Mouse (Mus musculus) forebrain, embryonic 16.5 days (tissue): Measurements from ENCODE around the gene Setd5. TPM values are rescaled to one million over a fixed set of nuclear protein-coding genes. Genes with fewer than 3 reads are reported as not detected.

Source experiments
- ATAC-seq: fragments of 200-750 bp; cut with Nextera tagmentation; 2 replicates; pipeline ENCODE4 v1.8.0; 2017; ENCODE audit warnings: mild to moderate bottlenecking, moderate library complexity
- H3K27ac ChIP-seq: fragments of 300-500 bp; sonication (generic); 2 replicates; pipeline ENCODE4 v1.5.1; 2014; ENCODE audit warnings: low read length, control low read depth
- H3K27me3 ChIP-seq: fragments of 300-500 bp; sonication (generic); replicated peaks from 2 replicates; pipeline ENCODE4 v1.6.1; 2014; ENCODE audit warnings: low read length; ENCODE audit not compliant: control insufficient read depth, insufficient read depth
- H3K36me3 ChIP-seq: fragments of 300-500 bp; sonication (generic); 2 replicates; pipeline ENCODE4 v1.6.1; 2014; ENCODE audit not compliant: control insufficient read depth, insufficient read depth
- H3K4me1 ChIP-seq: fragments of 300-500 bp; sonication (generic); replicated peaks from 2 replicates; pipeline ENCODE4 v1.6.1; 2014; ENCODE audit warnings: low read length; ENCODE audit not compliant: control insufficient read depth, insufficient read depth
- H3K4me2 ChIP-seq: fragments of 300-500 bp; sonication (generic); 2 replicates; pipeline ENCODE4 v1.6.1; 2014; ENCODE audit warnings: mild to moderate bottlenecking, low read length, control low read depth
- H3K4me3 ChIP-seq: fragments of 300-500 bp; sonication (generic); replicated peaks from 2 replicates; pipeline ENCODE4 v1.5.1; 2014; ENCODE audit warnings: mild to moderate bottlenecking, low read length, control low read depth
- H3K9ac ChIP-seq: fragments of 300-500 bp; sonication (generic); replicated peaks from 2 replicates; pipeline ENCODE4 v1.6.1; 2014; ENCODE audit warnings: low read depth, low read length, control low read depth
- H3K9me3 ChIP-seq: fragments of 300-500 bp; sonication (generic); 2 replicates; pipeline ENCODE4 v1.6.1; 2016; ENCODE audit warnings: low read length; ENCODE audit not compliant: control insufficient read depth
- WGBS: fragments of 180-500 bp; shearing (Covaris S2); extraction: QIAGEN DNeasy Blood & Tissue Kit; methylation state at CpG from one replicate; pipeline ENCODE4 v1.1.7; 2014; 5-methylcytosine and 5-hydroxymethylcytosine counted together
- polyA plus RNA-seq: library from polyadenylated mRNA; unstranded; fragments of >200 nt; fragmentation: Nextera tagmentation; extraction: Ambion mirVana; gene quantifications from 2 replicates; pipeline ENCODE4 v1.2.1, GENCODE M21; 2015

Gene Setd5
- polyA plus RNA-seq, 1 experiment from 2014 or later: 55.4 TPM

DNA sequence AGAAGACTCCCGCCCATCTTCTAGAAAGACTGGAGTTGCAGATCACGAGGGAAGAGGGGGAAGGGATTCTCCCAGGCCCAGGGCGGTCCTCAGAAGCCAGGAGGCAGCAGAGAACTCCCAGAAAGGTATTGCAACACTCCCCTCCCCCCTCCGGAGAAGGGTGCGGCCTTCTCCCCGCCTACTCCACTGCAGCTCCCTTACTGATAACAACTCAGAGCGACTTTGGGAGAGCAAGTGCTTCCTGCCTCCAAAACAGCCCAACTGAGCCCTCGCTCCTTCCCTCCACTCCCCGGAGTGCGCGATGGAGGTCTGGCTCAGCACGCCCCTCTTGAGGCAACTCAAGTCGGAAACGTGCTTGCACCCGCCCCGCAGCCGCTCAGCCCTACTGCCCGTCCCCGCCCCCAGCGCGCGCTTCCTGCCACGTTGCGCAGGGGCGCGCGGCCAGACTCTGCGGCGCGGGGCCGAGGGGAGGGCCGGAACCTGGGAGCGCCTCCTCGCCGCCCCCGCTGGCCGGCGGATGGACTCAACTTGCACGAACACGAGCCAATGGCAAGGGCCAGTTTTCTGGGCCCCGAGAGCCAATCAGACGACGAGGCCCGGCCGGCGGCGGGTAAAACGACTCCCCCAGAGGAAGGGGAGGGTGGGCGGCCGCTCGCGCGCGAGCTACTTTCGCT lies 1.0 kb upstream of the Setd5 start:
- Histone ChIP-seq H3K4me3 (peak overlapping the region; percentile 90), H3K27me3 (no peaks in the 10 kb centered on the region), H3K36me3 (no peaks in the 10 kb centered on the region), H3K9ac (peak overlapping the region; percentile 75), H3K9me3 (no peaks in the 10 kb centered on the region), H3K4me2 (peak overlapping the region; percentile 88), H3K27ac (peak overlapping the region; percentile 98), H3K4me1 (peaks cover 30% of the 10 kb centered on the region)
- under 1% methylated on average over 54 of the region's 55 CpGs for WGBS
- peak; percentile 77 for ATAC-seq

DNA sequence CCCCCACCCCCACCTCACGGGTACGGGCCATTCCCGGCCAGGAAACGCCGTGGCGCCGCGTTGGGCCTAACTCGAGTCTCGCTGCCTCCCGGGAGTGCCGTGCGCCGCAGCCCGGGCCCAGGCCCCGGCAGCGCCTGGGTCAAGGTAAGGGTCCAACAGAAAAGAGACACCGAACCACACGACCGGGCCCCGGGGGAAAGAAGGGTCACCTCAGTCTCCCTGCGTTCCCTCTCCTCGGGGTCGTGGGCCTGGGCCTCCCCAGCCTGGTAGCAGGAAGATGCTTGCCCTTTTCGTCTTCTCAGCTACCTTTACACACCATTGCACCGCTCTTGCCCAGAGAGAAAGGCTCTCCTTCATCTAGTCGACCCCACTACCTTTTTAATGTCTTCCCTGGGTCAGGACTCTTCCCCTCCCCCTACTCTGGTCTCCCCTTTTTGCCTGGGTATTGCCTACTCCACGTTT lies 435 bp downstream of the Setd5 start:
- Histone ChIP-seq H3K4me3 (peak overlapping the region; percentile 90), H3K4me2 (peak overlapping the region; percentile 85), H3K9ac (peak overlapping the region; percentile 98), H3K9me3 (no peaks in the 10 kb centered on the region), H3K4me1 (peaks cover 38% of the 10 kb centered on the region), H3K27me3 (no peaks in the 10 kb centered on the region), H3K27ac (peak overlapping the region; percentile 98), H3K36me3 (no peaks in the 10 kb centered on the region)
- ATAC-seq: no peak
- 0% methylated on average over 28 of the region's 28 CpGs for WGBS

DNA sequence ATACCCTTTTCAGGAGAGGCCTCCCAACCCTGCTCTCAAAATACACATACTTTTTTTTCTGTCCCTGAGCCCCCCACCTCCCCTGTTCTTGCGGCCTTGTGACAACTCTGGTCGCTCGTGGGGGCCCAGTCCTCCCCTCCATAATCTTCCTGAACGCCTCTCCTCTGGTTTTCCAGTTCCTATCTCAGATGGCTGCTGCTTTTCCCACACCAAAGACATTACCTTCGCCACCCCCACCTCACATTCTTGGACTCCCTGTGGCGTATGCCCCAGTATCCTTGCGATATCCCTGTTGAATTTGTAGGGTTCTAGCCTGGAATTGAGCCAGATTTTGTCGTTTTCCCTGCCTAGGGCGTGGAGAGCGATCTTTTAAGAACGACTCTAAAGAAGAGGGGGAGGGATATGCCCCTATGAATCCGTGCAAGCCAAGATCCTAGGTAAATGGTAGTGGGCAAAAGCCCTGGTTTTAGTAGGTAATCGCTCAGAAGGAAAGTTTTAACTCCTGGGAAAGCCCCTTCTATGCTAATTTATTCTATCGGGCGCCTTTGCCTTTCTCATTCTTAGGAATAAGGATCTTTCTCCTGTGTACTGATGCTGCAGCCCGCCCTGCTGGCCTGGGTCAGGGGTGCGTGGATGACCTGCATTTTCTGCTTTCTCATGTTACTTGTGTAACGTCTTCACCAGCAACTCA lies 1.0 kb downstream of the Setd5 start:
- under 1% methylated on average over 18 of the region's 18 CpGs for WGBS
- H3K27ac ChIP-seq: peak overlapping the region; percentile 98
- H3K9ac ChIP-seq: peak overlapping the region; percentile 98
- H3K4me1 ChIP-seq: peaks cover 43% of the 10 kb centered on the region
- peak overlapping the region; percentile 90 for H3K4me3 ChIP-seq
- no peaks in the 10 kb centered on the region for H3K36me3 ChIP-seq
- H3K4me2 ChIP-seq: peak overlapping the region; percentile 85
- no peaks in the 10 kb centered on the region for H3K27me3 ChIP-seq
- ATAC-seq: no peak
- no peaks in the 10 kb centered on the region for H3K9me3 ChIP-seq

DNA sequence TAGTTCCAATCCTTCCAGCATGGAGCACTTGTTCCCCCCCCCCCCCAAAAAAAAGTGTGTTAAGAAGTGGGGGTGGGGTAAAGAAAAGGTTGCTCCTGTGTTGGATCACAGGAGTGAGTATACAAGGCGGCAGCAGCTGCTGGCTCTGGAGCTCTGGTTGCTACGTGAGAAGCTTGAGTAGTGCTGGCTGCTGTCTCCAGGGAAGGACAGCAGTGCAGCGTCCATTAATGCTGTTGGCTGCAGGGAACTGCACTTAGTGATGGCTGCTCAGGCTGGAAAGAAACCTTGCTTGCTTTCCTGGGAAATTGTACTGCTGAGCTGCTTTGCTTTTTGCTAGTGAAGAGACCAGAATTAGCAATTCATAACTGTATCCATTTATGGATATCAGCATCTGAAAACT lies 2.3 kb downstream of the Setd5 start:
- H3K9ac ChIP-seq: peak overlapping the region; percentile 46; the same call in 1 of the 2 replicates
- WGBS: 0% methylated on average over 3 of the region's 3 CpGs

DNA sequence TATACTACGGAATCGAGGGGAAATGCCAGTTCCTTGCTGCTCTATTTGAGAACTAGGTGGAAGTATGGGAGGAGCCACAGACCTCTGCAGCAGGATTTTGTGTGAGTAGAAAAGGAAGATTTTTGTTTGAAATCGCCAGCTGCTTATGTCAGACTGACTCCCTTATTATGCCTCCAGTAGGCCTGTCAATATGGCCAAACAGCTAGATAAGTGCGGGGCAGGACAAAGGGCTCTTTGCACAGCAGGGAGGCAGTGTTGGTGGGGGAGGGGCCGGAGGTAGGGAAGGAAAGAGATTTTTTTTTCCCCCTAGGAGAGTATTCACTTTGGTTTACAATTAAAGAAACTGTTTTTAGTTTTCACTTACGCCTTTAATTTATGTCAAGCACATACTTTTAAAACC lies 5.1 kb downstream of the Setd5 start:
- Histone ChIP-seq H3K4me2 (peak overlapping the region; percentile 34), H3K9ac (peak overlapping the region; percentile 30; the same call in 1 of the 2 replicates), H3K27me3 (no peaks in the 10 kb centered on the region), H3K9me3 (no peaks in the 10 kb centered on the region), H3K36me3 (no peaks in the 10 kb centered on the region), H3K27ac (peak overlapping the region; percentile 21; the same call in 1 of the 2 replicates), H3K4me1 (peaks cover 30% of the 10 kb centered on the region), H3K4me3 (no peak overlapping the region)
- 7% methylated on average over 6 of the region's 6 CpGs for WGBS
- 0 out of 2 replicates have a peak, but pooled peaks have one; percentile 7 for ATAC-seq

More for the DNA sequence above, 2.3 kb downstream of the Setd5 start:
- Histone ChIP-seq H3K4me1 (peaks cover 41% of the 10 kb centered on the region), H3K4me3 (peak overlapping the region; percentile 35), H3K27me3 (no peaks in the 10 kb centered on the region), H3K9me3 (no peaks in the 10 kb centered on the region), H3K4me2 (peak overlapping the region; percentile 85), H3K27ac (peak overlapping the region; percentile 55), H3K36me3 (no peaks in the 10 kb centered on the region)
- ATAC-seq: no peak

DNA sequence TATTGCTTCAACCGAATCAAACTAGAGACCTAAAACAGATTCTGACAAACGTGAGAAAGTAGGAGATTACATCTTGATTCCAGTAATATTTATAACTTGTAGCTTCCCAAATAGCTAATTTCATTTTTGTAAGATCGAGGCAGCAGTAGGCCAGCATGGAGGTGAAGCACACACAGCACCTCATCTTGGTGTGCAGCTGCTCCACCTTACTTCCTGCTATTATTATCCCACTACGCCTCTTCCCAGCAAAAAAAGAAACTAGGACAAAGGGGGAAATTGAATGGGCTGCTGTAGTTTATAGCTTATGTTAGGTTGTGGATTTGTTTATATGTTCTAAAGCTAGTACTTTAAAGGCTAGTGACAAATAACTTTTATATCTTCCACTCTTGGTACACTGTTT lies 7.4 kb downstream of the Setd5 start:
- Histone ChIP-seq H3K27ac (no peak overlapping the region), H3K4me3 (no peak overlapping the region), H3K4me1 (peaks cover 22% of the 10 kb centered on the region), H3K9ac (no peak overlapping the region), H3K4me2 (no peak overlapping the region), H3K36me3 (no peaks in the 10 kb centered on the region), H3K27me3 (no peaks in the 10 kb centered on the region), H3K9me3 (no peaks in the 10 kb centered on the region)
- WGBS: 64% methylated on average over 4 of the region's 4 CpGs
- no peak for ATAC-seq

DNA sequence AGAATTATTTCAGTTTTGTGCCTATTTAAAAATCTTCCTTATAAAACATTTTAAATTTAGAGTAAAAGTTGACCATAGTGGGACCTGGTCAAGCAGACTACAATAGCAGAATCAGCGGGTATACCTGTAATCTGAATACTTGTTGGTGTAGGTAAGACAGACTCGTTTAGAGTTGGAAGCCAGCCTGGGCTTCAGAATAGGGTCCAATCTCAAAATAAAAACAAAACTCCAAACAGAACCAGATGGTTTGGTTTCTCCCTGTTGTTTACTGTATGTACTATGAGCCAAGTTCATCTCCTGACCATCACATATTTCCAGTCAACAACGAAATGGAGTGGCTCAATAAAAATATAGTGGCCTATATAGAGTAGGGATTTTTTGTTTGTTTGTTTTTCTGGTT lies 16.0 kb downstream of the Setd5 start:
- Histone ChIP-seq H3K27me3 (no peaks in the 10 kb centered on the region), H3K4me1 (no peaks in the 10 kb centered on the region), H3K9ac (no peak overlapping the region), H3K4me2 (no peak overlapping the region), H3K27ac (no peak overlapping the region), H3K36me3 (no peaks in the 10 kb centered on the region), H3K4me3 (no peak overlapping the region), H3K9me3 (no peaks in the 10 kb centered on the region)
- no peak for ATAC-seq
- WGBS: 76% methylated on average over 3 of the region's 3 CpGs

DNA sequence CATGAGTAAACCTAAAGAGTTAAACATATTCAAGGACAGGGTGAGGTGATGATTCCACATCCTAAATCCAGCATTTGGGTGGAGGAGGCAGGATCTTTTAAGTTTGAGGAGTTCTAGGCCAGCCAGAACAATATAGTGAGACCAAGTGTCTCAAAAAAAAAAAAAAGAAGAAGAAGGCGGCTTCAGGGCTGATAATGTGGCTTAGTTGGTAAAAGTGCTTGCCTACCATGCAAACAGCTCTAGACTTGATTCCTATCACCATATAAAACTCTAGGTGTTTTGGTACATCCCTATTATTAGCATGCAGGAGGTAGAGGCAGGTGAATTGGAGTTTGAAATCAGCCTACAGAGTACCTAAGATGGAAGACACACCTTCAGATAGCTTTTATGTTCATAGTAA lies 18.4 kb downstream of the Setd5 start:
- ATAC-seq: no peak
- Histone ChIP-seq H3K4me3 (no peak overlapping the region), H3K27me3 (no peaks in the 10 kb centered on the region), H3K27ac (no peak overlapping the region), H3K4me2 (no peak overlapping the region), H3K36me3 (no peaks in the 10 kb centered on the region), H3K4me1 (peaks cover 7% of the 10 kb centered on the region), H3K9me3 (no peaks in the 10 kb centered on the region), H3K9ac (no peak overlapping the region)
- 94% methylated on average over 1 of the region's 1 CpGs for WGBS

DNA sequence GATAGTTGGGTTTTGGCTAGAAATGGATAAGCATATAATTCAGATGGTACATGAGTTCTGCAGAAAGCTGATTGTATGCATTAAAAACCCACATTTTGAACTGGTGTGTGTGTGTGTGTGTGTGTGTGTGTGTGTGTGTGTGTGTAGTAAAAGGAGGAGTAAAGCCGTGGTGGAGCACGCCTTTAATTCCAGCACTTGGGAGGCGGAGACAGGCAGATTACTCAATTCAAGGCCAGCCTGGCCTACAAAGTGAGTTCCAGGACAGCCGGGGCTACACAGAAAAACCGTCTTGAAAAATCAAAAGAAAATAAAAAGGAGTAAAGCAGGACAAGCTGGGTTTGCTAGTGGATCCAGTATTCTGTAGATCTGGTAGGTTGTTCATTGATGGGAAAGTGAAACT lies 20.5 kb downstream of the Setd5 start:
- no peak overlapping the region for H3K4me3 ChIP-seq
- H3K4me2 ChIP-seq: no peak overlapping the region
- H3K9me3 ChIP-seq: no peaks in the 10 kb centered on the region
- H3K27ac ChIP-seq: no peak overlapping the region
- no peaks in the 10 kb centered on the region for H3K36me3 ChIP-seq
- no peak overlapping the region for H3K9ac ChIP-seq
- H3K27me3 ChIP-seq: no peaks in the 10 kb centered on the region
- ATAC-seq: no peak
- WGBS: 89% methylated on average over 5 of the region's 5 CpGs
- peaks cover 8% of the 10 kb centered on the region for H3K4me1 ChIP-seq
